Mouse (Mus musculus): ENCODE results near the gene Pithd1.

- TF ChIP-seq CTCF (IDR thresholded peaks at IDR 0.05) = no peak
- TF ChIP-seq EP300 (IDR thresholded peaks at IDR 0.05) = no peak
These were observed 5.5 kb downstream of the Pithd1 start for GRCm38 (mm10) chr4:135981524-135982063.

All from lung, postnatal 0 days (tissue).